Mouse (Mus musculus): ENCODE data around the gene P2ry6. TPM values are rescaled to one million over a fixed set of nuclear protein-coding genes. Genes with fewer than 3 reads are reported as not detected.

Gene P2ry6
- polyA plus RNA-seq, 1 experiment = 27.8 TPM

DNA sequence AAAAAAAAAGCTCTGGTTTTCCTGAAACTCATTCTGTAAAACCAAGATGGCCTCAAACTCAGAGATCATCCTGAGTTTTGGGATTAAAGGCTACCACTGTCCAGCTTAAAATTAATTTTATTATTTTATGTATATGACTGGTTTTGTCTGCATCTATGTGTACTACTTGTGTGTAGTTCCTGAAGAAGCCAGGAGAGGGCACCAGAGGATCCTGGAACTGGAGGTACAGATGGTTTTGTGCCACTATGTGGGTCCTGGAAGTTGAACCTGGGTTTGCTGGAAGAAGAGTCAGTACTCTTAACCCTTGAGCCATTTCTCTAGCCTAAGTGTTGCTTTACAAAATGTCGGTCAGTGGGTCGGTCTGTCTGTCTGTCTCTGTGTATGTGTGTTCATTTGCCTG, 16.0 kb downstream of the P2ry6 start:
- H3K27ac ChIP-seq (ENCODE audit: insufficient read depth, low read depth, low read length) = no peak overlapping the region
- no peaks in the 10 kb centered on the region for H3K4me1 ChIP-seq (ENCODE audit: control insufficient read depth, insufficient read depth, insufficient read length, low read length)
- 97% methylated on average over 2 of the region's 2 CpGs for WGBS
- no peaks in the 10 kb centered on the region for H3K36me3 ChIP-seq (ENCODE audit: control insufficient read depth, insufficient read depth, low read length)
- TF ChIP-seq CTCF (IDR thresholded peaks at IDR 0.05; ENCODE audit: extremely low read depth, insufficient read length, insufficient replicate concordance, low read depth, low read length) = peak; percentile 19; the same call in 1 of the 2 replicates
- no peak for TF ChIP-seq POLR2A (IDR thresholded peaks at IDR 0.05; ENCODE audit: low read depth, low read length)
- no peak overlapping the region for H3K4me3 ChIP-seq (ENCODE audit: low read depth, low read length)
- no peaks in the 10 kb centered on the region for H3K27me3 ChIP-seq (ENCODE audit: control insufficient read depth, insufficient read depth, low read length)

DNA sequence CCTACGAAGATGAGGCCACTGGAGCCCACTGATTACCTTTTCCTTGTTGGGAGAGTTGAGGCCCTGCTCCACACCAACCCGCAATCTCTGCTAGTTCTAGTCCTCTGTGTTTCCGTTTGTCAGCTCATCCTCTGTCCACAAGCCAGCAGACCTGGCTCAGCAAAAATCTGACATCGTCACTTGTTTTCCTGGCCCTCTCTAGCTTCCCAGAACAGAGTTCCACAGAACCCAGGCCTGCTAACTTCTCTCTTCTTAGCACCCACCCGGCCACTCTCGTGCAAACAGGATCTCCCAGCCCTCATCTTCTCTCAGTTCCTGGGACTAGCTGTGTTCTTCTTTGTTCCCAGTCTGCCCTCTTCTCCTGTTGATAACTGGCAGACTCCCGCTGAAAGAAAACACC, 21.8 kb downstream of the P2ry6 start:
- no peaks in the 10 kb centered on the region for H3K36me3 ChIP-seq (ENCODE audit: control insufficient read depth, insufficient read depth, low read length)
- 79% methylated on average over 7 of the region's 7 CpGs for WGBS
- no peak for TF ChIP-seq CTCF (IDR thresholded peaks at IDR 0.05; ENCODE audit: extremely low read depth, insufficient read length, insufficient replicate concordance, low read depth, low read length)
- no peak for TF ChIP-seq POLR2A (IDR thresholded peaks at IDR 0.05; ENCODE audit: low read depth, low read length)
- H3K4me1 ChIP-seq (ENCODE audit: control insufficient read depth, insufficient read depth, insufficient read length, low read length) = no peaks in the 10 kb centered on the region; the same call in 1 of the 2 replicates
- no peaks in the 10 kb centered on the region for H3K27me3 ChIP-seq (ENCODE audit: control insufficient read depth, insufficient read depth, low read length)
- H3K27ac ChIP-seq (ENCODE audit: insufficient read depth, low read depth, low read length) = peak overlapping the region; percentile 36
- no peak overlapping the region for H3K4me3 ChIP-seq (ENCODE audit: low read depth, low read length)

DNA sequence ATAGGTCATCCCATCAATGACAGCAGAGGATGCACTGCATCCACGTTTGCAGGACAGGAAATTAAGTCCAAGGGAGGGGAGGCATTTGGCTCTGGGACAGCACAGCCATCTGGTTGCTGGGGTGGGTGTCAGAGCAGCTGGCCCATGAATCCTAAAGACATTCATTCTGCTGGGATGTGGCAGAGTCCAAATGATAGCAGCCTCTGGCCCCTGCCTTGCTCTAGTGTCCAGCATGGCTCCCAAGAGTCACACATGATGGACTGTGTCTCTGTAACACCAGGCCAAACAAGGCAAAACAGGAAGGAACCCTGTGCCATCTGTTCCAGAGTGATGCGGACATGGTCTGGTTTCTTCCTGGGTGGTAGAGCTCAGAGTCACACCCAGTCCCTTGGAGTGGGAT, 22.5 kb downstream of the P2ry6 start:
- WGBS = 56% methylated on average over 2 of the region's 2 CpGs
- no peak overlapping the region for H3K4me3 ChIP-seq (ENCODE audit: low read depth, low read length)
- no peaks in the 10 kb centered on the region; the same call in 1 of the 2 replicates for H3K4me1 ChIP-seq (ENCODE audit: control insufficient read depth, insufficient read depth, insufficient read length, low read length)
- peak overlapping the region; percentile 6 for H3K27ac ChIP-seq (ENCODE audit: insufficient read depth, low read depth, low read length)
- no peak for TF ChIP-seq POLR2A (IDR thresholded peaks at IDR 0.05; ENCODE audit: low read depth, low read length)
- H3K36me3 ChIP-seq (ENCODE audit: control insufficient read depth, insufficient read depth, low read length) = no peaks in the 10 kb centered on the region
- no peaks in the 10 kb centered on the region for H3K27me3 ChIP-seq (ENCODE audit: control insufficient read depth, insufficient read depth, low read length)

DNA sequence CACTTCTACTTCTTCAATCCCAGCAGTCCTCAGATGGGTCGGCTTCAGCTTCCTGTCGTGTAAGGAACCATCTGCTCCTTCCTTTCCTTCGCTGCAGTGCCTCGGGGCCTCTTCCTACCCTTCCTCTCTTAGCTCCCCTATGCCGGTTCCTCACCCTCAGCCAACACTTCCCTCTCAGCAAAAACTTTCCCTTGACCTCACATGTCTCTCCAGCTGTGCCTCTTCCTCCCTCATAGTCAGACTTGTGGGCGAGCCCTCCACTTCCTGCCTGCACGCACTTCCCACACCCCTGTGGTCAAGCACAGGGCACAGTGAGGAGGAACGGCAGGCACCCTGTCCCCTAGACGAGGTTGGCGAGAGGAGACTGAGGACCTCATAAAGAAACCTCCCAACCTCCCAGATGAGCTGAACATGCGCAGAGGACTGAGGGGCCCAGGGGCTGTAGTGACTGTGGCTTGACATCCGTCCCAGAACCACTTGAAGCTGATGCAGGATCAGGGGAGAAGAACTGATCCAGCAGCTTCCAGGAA, 23.9 kb downstream of the P2ry6 start:
- no peak overlapping the region for H3K4me3 ChIP-seq (ENCODE audit: low read depth, low read length)
- TF ChIP-seq CTCF (IDR thresholded peaks at IDR 0.05; ENCODE audit: extremely low read depth, insufficient read length, insufficient replicate concordance, low read depth, low read length) (no peak), POLR2A (IDR thresholded peaks at IDR 0.05; ENCODE audit: low read depth, low read length) (no peak)
- peak overlapping the region; percentile 17; the same call in 1 of the 2 replicates for H3K27ac ChIP-seq (ENCODE audit: insufficient read depth, low read depth, low read length)
- H3K36me3 ChIP-seq (ENCODE audit: control insufficient read depth, insufficient read depth, low read length) = no peaks in the 10 kb centered on the region
- WGBS = 69% methylated on average over 12 of the region's 12 CpGs
- H3K4me1 ChIP-seq (ENCODE audit: control insufficient read depth, insufficient read depth, insufficient read length, low read length) = no peaks in the 10 kb centered on the region; the same call in 1 of the 2 replicates
- no peaks in the 10 kb centered on the region for H3K27me3 ChIP-seq (ENCODE audit: control insufficient read depth, insufficient read depth, low read length)

DNA sequence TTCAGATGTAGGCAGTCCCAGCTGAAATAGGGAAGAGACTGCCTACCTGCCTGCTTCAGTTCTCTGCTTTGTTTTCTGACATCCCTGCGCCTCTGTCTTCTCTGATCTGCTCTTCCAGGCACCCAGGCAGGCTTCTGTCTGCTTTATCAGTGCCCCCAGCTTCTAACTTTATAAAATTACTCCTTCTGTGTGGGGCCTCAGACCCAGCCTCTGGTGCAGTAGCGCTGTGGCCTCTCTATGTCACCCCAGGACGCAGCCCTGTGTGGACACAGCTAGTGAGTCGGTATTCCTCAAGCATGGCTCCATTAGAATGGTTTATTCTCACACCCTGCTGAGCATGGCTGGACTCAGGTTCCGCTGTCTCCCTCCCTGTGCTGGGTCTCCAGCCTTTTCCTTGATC, 24.4 kb downstream of the P2ry6 start:
- TF ChIP-seq POLR2A (IDR thresholded peaks at IDR 0.05; ENCODE audit: low read depth, low read length) = no peak
- TF ChIP-seq CTCF (IDR thresholded peaks at IDR 0.05; ENCODE audit: extremely low read depth, insufficient read length, insufficient replicate concordance, low read depth, low read length) = no peak
- no peaks in the 10 kb centered on the region for H3K36me3 ChIP-seq (ENCODE audit: control insufficient read depth, insufficient read depth, low read length)
- H3K4me3 ChIP-seq (ENCODE audit: low read depth, low read length) = no peak overlapping the region
- H3K4me1 ChIP-seq (ENCODE audit: control insufficient read depth, insufficient read depth, insufficient read length, low read length) = no peaks in the 10 kb centered on the region; the same call in 1 of the 2 replicates
- H3K27me3 ChIP-seq (ENCODE audit: control insufficient read depth, insufficient read depth, low read length) = no peaks in the 10 kb centered on the region
- peak overlapping the region; percentile 17 for H3K27ac ChIP-seq (ENCODE audit: insufficient read depth, low read depth, low read length)
- WGBS = 81% methylated on average over 5 of the region's 5 CpGs

DNA sequence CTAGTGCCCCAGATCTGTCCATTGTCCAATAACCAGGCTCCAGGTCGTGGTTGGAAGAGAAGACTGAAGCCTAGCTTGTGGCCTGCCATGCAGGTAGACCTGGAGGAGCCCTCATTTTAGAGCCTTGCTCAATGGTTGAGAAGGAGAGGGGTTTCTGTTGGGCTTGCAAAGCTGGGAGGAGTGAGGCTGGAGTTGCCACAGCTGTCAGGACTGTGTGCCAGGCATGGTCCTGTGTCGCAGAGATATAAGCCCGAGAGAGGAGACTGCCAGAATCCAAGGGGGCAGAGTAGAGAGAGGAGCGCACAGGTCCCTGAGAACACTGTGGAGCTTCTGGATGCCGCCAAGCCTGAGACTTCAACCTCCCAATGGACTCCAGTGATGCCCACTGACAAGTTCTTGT, 29.7 kb downstream of the P2ry6 start:
- no peak overlapping the region for H3K4me3 ChIP-seq (ENCODE audit: low read depth, low read length)
- H3K4me1 ChIP-seq (ENCODE audit: control insufficient read depth, insufficient read depth, insufficient read length, low read length) = no peaks in the 10 kb centered on the region
- 90% methylated on average over 5 of the region's 5 CpGs for WGBS
- peak overlapping the region; percentile 18; the same call in 1 of the 2 replicates for H3K27ac ChIP-seq (ENCODE audit: insufficient read depth, low read depth, low read length)
- TF ChIP-seq POLR2A (IDR thresholded peaks at IDR 0.05; ENCODE audit: low read depth, low read length) (no peak), CTCF (IDR thresholded peaks at IDR 0.05; ENCODE audit: extremely low read depth, insufficient read length, insufficient replicate concordance, low read depth, low read length) (no peak)
- no peaks in the 10 kb centered on the region for H3K27me3 ChIP-seq (ENCODE audit: control insufficient read depth, insufficient read depth, low read length)
- H3K36me3 ChIP-seq (ENCODE audit: control insufficient read depth, insufficient read depth, low read length) = no peaks in the 10 kb centered on the region

DNA sequence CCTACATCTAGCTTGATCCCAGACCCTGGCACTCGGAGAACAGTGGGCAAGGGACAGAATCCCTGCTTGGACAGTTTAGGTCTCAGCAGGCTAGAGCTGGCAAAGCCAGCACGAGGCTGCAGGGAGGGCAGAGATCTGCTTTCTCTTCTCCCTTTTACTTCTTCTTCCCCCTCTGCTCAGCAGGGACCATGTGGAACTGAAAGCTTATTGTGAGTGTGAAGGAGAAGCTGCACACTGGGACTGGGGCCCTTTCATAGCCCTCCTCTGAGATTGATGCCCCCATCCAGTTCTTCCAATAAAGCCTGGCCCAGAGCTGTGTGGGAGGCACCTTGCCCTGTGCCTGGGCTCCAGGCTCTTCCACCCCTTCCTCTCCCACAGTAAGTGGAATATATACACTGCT, 30.1 kb downstream of the P2ry6 start:
- 62% methylated on average over 2 of the region's 2 CpGs for WGBS
- Histone ChIP-seq H3K4me1 (ENCODE audit: control insufficient read depth, insufficient read depth, insufficient read length, low read length) (no peaks in the 10 kb centered on the region), H3K36me3 (ENCODE audit: control insufficient read depth, insufficient read depth, low read length) (0 out of 2 replicates have a peak, but pooled peaks cover under 1% of the 10 kb centered on the region), H3K27me3 (ENCODE audit: control insufficient read depth, insufficient read depth, low read length) (no peaks in the 10 kb centered on the region), H3K4me3 (ENCODE audit: low read depth, low read length) (no peak overlapping the region), H3K27ac (ENCODE audit: insufficient read depth, low read depth, low read length) (peak overlapping the region; percentile 18; the same call in 1 of the 2 replicates)
- TF ChIP-seq CTCF (IDR thresholded peaks at IDR 0.05; ENCODE audit: extremely low read depth, insufficient read length, insufficient replicate concordance, low read depth, low read length) (no peak), POLR2A (IDR thresholded peaks at IDR 0.05; ENCODE audit: low read depth, low read length) (no peak)

All from small intestine, adult 2 months (tissue).